Mouse (Mus musculus) hindlimb bud, embryonic 11.5 days (tissue): ENCODE data around the gene Zbtb40.

Source experiments
- DNase-seq: peaks from one replicate; pipeline ENCODE4 v3.0.0-alpha.2; 2012; ENCODE audit warnings: low read depth, low spot score; ENCODE audit errors: extremely low spot score

The Zbtb40 gene

DNA sequence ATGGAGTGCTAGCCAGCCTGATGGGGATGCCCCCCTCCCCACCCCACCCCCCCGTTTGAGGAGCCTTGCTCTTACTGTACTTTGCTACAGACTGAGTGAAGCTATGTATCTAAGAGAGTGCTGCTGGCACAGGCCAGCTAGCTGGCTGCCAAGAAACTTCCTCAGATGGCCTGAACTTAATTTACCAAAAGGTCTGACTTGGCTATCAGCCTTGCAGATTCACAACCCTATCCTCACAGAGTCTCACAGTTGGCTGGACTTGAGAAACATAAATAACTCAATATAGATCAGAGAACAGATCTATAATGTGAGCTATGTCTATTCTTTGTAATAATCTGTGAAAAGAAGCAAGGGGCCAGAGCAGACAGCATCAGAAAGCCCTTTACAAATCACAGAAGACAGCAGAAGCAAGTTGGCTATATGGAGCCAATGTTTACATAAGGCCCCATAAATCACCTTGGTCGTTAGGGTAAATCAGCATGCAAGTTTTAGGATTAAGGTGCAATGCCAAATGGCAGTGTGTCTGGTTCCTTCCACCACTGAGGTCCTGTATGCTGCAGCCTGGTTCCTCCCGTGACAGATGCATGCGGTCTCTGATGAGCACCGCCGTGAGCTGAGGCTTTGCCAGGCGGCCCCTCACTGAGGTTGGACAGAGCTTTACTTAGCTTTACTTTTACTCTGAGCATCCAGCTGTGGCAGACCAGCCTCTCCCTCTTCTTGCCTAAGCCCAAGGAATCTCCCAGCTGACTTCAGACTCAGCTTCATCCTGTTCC is 15.3 kb downstream of the Zbtb40 start:
- DNase-seq, result no peak

DNA sequence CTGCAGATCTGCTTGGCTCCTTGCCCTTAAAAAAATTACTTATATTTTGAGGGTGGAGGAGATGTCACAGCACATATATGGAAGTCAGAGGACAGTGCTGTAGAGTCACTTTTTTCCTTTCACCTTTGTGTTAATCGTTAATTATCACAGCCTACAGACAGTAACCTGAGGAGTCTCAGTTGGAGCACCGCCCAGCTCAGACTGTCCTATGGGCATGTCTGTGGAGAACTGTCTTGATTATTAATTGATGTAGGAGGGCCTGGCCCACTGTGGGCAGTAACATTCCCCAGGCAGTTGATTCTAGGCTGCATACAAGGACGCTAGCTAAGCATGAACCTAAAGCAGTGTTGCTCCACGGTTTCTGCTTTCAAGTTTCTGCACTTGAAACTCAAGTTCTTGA is 16.1 kb downstream of the Zbtb40 start:
- no peak for DNase-seq

DNA sequence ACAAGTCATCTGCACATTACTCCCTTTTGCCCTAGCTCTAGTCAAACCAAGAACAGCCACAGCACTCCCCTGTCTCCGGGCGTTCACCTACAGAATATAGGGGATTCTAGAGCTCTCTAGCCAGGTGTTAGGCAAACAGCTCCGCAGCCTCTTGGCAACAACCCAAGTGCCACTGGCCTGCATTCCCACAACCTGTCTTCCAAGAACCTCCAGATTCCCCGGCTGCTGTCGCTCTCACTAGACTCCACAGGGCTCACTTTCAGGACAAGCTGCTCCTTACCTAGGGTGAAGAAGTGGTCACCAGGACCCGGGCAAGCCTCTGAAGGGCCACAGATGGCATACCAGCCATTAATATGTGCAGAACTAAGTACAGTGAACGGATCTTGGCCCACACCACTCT is 17.3 kb downstream of the Zbtb40 start:
- no peak for DNase-seq

DNA sequence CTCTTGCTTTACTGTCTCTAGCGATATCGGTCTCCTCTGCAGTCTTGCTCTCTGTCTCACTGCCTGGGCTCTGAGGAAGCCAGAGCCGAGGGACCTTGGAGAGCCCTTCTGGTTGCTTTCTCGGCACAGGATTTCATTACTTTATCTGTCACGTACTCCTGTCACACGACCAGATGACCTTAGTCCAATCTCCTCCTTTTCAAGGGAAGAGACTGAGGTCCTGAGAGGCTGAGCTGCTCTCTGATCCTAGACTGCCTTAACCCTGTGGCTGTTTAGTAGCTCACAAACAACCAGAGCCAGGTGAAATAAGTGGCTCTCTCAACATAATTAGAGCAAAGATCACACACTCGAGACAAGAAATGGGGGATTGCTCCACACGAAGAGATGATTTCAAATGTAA is 19.3 kb downstream of the Zbtb40 start:
- DNase-seq, result no peak

DNA sequence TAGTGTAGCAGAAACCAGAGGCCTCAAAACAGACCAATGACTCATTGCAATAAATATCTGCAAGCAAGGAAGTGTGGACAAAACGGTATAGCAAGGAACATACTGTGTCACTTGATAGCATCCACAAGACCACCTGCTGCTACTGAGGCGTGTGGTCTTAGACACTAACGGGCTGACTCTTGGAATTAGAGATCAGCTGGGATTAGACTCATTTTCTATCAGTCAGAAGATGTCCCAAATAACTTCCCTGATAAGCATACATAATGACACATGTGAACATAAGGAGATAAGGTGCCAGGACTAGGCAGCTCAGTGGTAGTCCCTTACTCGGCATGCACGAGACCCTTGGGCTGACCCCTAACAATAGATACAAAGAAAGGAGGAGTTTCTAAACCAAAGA is 21.6 kb downstream of the Zbtb40 start:
- DNase-seq, result no peak

DNA sequence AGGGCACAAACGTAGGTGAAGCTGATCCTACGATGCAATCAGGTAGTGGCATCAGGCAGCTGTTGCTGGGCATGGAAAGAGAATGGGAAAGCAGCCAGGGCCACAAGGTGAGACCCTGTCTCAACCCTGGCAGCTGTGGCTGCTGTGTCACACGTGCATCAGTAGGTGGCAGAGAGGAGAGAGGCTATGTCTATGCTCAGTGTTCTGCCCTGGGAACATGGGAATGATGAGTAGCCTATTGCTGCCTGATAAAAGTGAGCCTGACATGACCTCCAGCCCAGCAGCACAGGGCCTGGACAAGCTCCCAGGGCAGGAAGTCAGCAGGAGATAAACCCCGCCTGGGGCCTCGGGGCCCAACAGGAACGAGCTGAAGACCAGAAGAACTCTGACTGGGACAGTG is 23.0 kb downstream of the Zbtb40 start:
- no peak for DNase-seq

DNA sequence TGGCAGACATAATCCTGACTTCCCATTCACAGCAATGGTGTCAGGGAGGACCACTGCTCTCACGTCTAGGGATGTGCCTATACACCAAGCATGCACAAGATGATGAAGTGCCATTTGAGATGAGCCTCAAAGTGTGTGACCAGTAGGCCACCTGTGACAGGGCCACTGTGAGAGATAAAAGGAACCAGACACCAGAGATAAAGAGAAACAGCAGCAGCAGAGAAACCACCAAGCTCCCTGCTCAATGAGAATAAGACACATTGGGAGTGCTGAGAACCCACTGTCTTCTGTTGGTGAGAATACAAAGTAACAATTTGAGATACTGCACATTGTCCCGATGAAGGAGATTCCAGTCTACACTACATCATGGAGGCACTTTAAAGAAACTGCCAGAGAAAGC is 23.5 kb downstream of the Zbtb40 start:
- no peak for DNase-seq

DNA sequence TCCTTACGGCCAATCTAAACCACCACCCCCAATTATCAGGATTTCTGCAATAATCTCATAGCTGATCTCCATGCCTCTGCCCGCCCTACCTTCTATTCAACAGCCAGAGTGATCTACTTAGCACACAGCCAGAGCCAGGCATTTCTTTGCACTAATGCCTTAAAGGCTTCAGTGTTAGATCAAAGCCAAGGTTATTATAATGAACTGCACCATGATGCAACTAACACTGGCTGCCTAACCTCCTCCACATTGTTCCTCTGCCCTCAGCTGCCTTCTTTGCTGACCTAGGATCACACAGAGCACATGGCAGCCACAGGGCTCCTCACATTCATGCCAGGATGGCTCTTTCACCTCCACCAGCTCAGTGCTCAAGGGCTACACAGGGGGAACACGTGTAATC is 28.5 kb downstream of the Zbtb40 start:
- no peak for DNase-seq

DNA sequence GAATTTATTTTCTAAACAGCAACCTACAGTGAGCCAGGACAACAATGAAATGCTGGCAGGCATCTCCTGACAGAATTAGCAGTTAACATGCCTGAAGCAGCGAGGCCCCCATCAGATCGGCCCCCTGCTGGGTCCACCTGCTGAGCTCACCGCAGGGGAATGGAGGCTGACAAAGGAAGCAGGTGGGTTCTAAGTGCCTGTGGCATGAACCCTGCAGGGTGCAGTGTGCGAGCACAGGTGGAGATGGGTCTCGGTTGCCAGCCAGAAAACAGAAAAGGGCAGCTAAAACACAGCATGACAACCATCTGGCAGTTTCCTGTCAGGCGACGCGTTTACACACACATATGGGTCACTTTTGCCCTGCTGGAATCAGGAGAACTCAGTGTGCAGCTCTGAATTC is 32.7 kb downstream of the Zbtb40 start:
- no peak for DNase-seq

DNA sequence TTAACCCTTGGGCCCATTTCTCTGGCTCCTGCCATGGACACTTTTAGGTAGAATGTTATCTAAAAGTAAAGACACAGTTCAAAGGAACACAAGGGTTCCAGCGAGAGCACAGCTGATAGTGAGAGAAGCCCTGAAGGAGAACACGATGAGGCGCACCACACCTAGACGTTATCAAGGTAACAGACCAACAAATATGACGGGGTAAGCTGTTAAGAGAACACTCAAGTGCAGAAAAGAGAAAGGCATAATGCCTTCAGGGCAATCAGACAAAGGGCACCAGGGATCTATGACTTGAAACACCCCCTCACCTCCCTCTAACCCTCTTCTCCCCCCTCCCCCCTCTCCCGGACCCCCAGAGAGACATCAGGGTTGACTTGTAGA is 33.1 kb downstream of the Zbtb40 start:
- no peak for DNase-seq

DNA sequence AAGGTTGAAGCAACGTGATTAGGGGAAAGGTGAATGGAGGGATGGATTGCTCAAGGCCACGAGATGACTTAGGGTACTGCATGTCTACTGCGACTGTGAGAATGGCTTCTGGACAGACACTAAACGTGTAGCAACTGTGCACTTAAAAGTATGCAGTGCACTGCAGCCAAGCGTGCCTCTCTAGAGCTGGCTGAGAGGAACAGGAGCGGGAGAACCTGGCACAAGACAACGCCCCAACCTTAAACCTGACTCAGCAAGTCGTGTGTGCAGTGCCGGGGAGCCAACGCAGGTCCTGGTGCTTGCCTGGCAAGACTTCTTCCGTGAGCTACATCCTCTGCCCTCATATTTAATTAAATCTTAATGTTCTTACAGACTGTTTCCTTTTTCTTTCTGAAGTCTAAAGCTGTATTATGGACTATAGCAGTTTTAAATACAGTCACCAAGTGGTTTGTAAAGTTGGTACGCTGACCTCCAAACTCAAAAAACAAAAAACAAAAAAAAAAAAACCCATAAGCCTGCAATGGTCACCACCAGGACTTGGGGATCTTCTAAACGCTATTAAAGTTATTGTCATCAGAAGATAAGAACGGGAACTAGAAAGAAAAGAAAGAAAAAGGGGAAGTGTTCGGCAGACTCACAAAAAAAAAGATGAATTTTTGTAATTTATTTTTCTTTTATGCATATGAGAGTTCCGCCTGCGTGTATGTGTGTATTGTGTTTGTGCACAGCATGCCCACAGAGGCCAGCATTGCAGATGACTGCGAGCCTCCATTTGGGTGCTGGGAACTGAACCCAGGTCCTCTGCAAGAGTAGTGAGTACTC is 33.7 kb downstream of the Zbtb40 start:
- DNase-seq, result no peak

DNA sequence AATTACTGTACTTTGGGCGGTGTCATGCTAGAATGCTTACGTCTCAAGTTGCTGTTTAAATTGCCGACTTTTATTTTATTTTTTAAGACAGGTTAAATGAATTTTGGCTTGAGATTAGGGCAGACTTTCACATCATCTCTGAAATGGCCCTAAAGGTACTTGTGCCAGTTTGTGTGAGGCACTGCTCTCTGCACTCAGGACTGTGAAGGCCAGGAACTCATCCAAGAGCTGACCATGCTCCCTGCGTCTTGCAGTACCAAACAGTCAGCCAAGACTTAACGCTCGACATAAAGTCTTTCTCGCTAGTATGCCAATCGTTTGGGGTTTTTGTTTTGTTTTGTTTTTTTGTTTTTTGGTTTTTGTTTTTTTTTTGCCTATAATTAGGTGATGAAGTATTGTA is 34.5 kb downstream of the Zbtb40 start:
- no peak for DNase-seq

DNA sequence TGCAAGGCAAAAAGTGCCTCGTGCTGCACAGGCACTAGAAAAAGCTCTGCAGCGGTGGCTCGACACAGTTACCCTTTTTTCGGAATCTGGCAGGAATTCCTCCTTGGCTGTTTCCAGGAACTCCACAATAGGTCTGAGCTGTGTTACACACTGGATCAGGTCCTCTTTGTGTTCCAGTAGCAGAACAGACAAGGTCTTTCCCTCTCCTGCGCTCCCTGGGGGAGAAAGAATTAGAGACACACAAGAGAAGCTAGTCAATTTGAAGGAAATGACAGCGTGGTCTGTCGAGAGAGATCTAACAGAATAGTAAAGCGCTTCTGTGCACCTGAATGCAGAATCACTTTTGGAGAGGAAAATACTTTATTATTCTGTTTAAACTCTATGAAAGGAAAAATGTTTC is 41.6 kb downstream of the Zbtb40 start:
- DNase-seq, result no peak

DNA sequence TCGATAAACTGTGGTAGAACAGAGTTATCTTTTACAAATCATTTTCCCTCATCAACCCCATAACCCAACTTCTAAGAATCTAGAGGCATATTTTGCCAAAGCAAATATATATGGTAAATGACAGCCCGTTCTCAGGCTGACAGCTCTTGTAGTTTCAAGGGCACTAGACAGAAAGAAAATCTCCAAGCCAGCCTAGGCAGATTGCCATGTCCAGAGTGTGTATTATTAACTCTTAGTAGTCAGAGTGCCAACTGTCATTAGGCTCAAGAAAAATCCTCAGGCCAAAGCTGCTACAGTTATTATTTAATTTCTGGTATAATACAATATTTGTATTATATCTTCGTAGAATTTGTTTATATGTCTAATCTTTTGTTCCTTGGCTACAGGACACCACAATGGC is 46.8 kb downstream of the Zbtb40 start:
- no peak for DNase-seq

DNA sequence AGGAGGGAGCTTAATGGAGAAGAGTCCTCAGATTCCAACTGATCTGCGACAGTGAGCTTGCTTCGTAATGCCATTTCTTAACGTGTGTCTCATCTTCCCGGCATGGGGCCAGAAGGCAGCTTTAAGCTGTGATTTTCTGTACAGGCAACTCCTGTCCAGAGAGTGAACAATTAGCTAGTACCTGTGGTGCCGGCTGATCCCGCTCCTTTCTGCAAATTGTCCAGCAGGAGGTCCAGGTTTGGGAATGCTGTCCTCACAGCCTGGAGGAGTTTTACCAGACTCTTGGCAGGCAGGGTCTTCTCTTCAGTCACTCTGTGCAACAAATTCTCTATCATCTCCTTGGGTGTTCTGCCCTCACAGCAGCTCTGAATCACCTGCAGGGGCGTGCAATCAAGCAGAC is 47.6 kb downstream of the Zbtb40 start:
- DNase-seq, result no peak

DNA sequence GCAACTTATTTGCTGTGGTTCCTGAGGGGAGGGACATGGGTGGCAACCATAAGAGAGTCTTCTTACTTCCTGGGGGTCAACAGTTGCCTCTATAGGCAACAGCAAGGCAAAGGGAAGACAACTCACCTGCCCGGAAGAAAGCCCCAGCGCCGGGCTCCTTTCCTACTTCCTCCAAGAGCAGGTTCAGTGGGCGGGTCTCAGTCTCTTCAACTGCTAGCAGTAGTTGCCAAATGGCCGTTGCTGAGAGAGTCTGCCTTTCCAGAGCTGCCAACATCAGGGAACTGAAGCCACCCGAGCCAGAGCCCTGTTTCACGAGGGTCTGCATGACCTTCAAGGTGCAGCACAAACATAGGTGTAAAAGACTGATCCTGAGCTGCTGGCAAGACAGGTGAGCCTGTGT is 50.2 kb downstream of the Zbtb40 start:
- no peak for DNase-seq

DNA sequence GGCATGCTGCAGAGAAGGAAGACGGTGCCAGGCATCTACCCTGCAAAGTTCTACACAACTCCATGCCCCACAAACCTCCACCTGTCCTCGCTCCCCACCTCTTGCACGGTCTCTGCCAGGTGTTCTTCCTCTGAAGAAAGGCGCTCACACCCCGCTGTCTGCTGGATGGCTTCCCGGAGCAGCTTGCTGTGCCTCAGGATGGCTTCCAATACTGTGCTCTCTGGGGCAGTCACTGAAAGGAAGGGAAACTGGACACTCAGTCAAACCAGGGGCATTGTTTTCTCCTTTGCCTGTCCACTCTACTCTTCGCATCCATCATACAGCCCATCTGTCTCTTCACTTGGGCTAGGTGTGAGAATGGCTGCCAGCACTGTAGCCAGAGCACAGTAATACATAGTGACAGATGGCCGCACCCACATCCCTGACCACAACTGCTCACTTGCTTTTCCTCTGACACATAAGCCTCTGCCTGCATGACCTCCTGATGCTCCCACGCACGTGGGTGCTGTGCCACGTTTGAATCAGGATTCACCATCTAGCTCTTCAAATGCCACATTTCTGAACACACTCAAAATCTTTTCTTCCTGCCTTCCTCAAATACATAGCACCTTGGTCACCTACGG is 50.8 kb downstream of the Zbtb40 start:
- no peak for DNase-seq

DNA sequence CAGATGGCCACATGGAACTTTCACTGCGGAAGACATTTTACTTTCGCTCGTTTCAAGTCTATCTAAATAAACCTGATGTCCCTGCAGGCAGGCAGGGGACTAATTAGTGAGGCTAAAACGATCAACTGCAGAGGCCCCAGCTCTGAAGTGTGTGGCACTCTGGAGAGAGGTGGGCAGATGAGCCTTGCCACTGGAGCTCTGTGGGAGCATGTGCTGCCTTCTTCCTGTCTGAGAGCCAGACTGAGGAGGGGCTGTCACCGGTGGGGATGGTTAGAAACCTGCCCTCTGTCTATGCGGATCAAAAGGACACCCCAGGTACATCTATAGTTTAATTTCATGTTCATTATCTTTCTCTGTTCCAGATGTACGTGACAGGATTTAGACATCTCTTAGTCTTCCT is 51.7 kb downstream of the Zbtb40 start:
- no peak for DNase-seq

DNA sequence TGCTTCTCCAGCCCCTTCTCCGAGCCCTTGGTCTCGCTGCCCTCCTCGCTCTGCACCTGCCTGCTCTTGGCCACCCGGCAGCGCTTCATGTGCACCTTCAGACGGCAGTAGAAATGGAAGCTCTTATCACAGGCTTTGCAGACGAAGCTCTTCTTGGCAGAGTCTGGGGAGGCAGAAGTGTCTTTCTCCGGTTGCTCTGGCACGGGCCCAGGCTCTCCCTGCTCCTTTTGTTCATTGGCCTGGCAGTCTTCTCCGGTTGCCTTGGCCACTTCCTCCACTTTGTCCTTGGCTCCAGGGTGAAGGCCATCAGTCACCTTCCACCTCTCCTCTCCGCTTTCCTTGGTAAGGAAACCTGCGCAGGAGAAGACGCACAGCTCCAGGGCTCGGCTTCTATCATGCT is 53.2 kb downstream of the Zbtb40 start:
- DNase-seq, result no peak

DNA sequence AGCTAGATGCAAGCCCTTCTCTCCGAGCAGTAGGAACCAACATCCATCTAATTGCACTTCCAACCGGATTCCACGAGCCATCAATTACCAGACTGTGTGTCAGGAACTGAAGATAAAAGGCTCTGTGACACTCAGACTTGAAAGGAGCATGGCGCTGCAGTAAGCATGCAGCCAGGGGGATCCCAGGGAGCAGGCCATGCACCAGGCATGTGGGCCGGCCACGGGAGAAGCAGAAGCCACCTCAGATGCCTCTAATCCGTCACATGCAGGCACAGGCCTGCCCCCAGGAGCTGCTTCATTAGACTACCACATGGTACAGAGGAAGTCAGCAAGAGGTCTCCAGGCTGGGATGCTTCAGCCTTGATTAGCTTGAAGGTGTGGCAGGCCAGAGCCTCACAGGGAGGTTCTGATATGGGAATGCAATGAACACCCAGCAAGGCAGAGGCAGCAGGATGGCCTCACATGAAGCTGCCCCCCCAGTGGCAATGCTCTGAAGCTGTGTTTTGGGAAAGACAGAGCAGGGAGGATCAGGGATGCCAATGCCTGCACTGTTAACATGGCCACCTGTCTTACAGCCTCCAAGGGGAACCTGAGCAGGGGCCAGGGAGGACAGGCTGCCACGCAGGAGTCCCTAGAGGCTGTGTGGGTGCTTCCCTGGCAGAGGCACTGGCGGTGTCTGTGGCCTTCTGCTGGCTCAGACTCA is 66.5 kb downstream of the Zbtb40 start:
- no peak for DNase-seq

DNA sequence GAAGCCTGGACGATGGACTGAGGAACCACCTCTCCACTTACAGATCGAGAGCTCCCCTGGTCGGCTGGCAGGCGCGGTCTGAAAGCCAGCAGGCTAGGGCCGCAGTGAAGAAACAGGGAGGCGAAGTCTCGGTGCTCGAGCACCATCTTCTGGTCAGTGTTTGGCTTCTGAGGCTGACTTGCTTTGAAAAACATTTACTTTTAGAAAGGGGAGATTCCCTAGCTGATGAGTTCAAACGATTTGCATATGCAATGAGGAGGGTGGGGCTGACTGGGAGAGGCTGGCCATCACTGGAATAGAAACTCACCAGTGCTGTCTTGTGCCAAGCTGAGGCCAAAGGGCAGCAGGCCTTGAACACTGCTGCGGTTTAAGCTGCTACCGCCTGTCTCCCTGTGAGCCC is 67.3 kb downstream of the Zbtb40 start:
- DNase-seq, result no peak

DNA sequence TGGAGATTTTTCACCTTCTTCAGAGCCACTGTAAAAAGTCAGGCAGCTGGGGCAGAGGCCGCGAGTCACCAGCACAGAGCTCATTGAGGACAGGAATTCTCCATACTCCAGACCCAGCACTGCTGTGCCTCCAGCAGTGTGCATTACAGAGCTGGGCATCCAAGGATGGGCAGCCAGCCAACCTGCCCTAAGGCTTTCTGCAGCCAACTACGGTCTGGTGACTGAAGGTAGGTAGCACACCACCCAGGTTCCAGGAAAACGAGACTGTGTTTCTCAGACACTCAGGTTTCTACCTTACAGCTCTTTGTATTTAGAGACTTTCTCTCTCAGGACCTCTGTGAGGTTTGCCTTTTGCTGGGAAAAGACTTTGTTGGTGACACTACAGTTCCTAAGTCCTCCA is 67.7 kb downstream of the Zbtb40 start:
- DNase-seq, result no peak
